Mouse (Mus musculus): ENCODE measurements at regions not wholly inside any gene's neighbourhood (a gene's known extent, or its start where the extent isn't known, plus 50 kb on each side); places are given as distances from the start of the nearest gene placed in this dataset.

- H3K27ac ChIP-seq (ENCODE audit: insufficient read depth, low read depth, low read length, poor library complexity, severe bottlenecking), result no peak overlapping the region
- H3K4me3 ChIP-seq (ENCODE audit: insufficient read depth in 1 of 2, low read depth in 1 of 2, low read length in 2 of 2, poor library complexity in 1 of 2, severe bottlenecking in 1 of 2), result no peak overlapping the region
- no peaks in the 10 kb centered on the region for H3K36me3 ChIP-seq (ENCODE audit: control insufficient read depth, insufficient read depth, low read length, poor library complexity, severe bottlenecking)
- no peak overlapping the region for H3K9ac ChIP-seq (ENCODE audit: insufficient read depth, low read depth, low read length, poor library complexity, severe bottlenecking)
- no peaks in the 10 kb centered on the region for H3K9me3 ChIP-seq (ENCODE audit: control insufficient read depth, insufficient read depth, low read depth, low read length)
- DNase-seq (ENCODE audit: low read depth, low spot score), result no peak
- in situ Hi-C loops (cut with MboI; ENCODE audit: low sequenced_read_pairs in 2 of 2, unreplicated experiment in 2 of 2), result no loop called here
- peaks cover 0 to 8% of the 10 kb centered on the region in 2 experiments; a peak in 2 of 4 replicates for H3K4me1 ChIP-seq (ENCODE audit: control insufficient read depth in 2 of 2, insufficient read depth in 2 of 2, low read length in 2 of 2, poor library complexity in 1 of 2)
- no peak for TF ChIP-seq MAFK (IDR thresholded peaks at IDR 0.05; ENCODE audit: insufficient read depth, low read depth, low read length)
- no peak for TF ChIP-seq HCFC1 (IDR thresholded peaks at IDR 0.05; ENCODE audit: borderline replicate concordance, insufficient read depth, low read length)
- no peak for TF ChIP-seq ZC3H11A (IDR thresholded peaks at IDR 0.05; ENCODE audit: borderline replicate concordance, low read depth, low read length)
- no peak for TF ChIP-seq ZNF384 (IDR thresholded peaks at IDR 0.05; ENCODE audit: low read depth, low read length)
These were observed 119.1 kb upstream of the Top1 start for GRCm38 (mm10) chr2:160526377-160527125.

- Histone ChIP-seq H3K27ac (ENCODE audit: insufficient read depth, low read depth, low read length, poor library complexity, severe bottlenecking) (no peak overlapping the region), H3K4me1 (ENCODE audit: control insufficient read depth in 2 of 2, insufficient read depth in 2 of 2, low read length in 2 of 2, poor library complexity in 1 of 2) (peaks cover 0 to 8% of the 10 kb centered on the region in 2 experiments; a peak in 2 of 4 replicates), H3K4me3 (ENCODE audit: insufficient read depth in 1 of 2, low read depth in 1 of 2, low read length in 2 of 2, poor library complexity in 1 of 2, severe bottlenecking in 1 of 2) (no peak overlapping the region), H3K36me3 (ENCODE audit: control insufficient read depth, insufficient read depth, low read length, poor library complexity, severe bottlenecking) (no peaks in the 10 kb centered on the region), H3K9ac (ENCODE audit: insufficient read depth, low read depth, low read length, poor library complexity, severe bottlenecking) (no peak overlapping the region), H3K9me3 (ENCODE audit: control insufficient read depth, insufficient read depth, low read depth, low read length) (no peaks in the 10 kb centered on the region)
- no peak for DNase-seq (ENCODE audit: low read depth, low spot score)
- TF ChIP-seq MAFK (IDR thresholded peaks at IDR 0.05; ENCODE audit: insufficient read depth, low read depth, low read length) (no peak), CHD2 (IDR thresholded peaks at IDR 0.05; ENCODE audit: low read depth, low read length) (no peak), HCFC1 (IDR thresholded peaks at IDR 0.05; ENCODE audit: borderline replicate concordance, insufficient read depth, low read length) (no peak), ZC3H11A (IDR thresholded peaks at IDR 0.05; ENCODE audit: borderline replicate concordance, low read depth, low read length) (no peak)
- in situ Hi-C loops (cut with MboI; ENCODE audit: low sequenced_read_pairs in 2 of 2, unreplicated experiment in 2 of 2), result no loop called here
These were observed 116.4 kb upstream of the Top1 start for GRCm38 (mm10) chr2:160529306-160529705.

- no peak for DNase-seq (ENCODE audit: low read depth, low spot score)
- Histone ChIP-seq H3K9ac (ENCODE audit: insufficient read depth, low read depth, low read length, poor library complexity, severe bottlenecking) (no peak overlapping the region), H3K36me3 (ENCODE audit: control insufficient read depth, insufficient read depth, low read length, poor library complexity, severe bottlenecking) (no peaks in the 10 kb centered on the region), H3K4me3 (ENCODE audit: insufficient read depth in 1 of 2, low read depth in 1 of 2, low read length in 2 of 2, poor library complexity in 1 of 2, severe bottlenecking in 1 of 2) (no peak overlapping the region), H3K4me1 (ENCODE audit: control insufficient read depth in 2 of 2, insufficient read depth in 2 of 2, low read length in 2 of 2, poor library complexity in 1 of 2) (peaks cover 0 to 8% of the 10 kb centered on the region in 2 experiments; a peak in 2 of 4 replicates), H3K9me3 (ENCODE audit: control insufficient read depth, insufficient read depth, low read depth, low read length) (no peaks in the 10 kb centered on the region), H3K27ac (ENCODE audit: insufficient read depth, low read depth, low read length, poor library complexity, severe bottlenecking) (no peak overlapping the region)
- in situ Hi-C loops (cut with MboI; ENCODE audit: low sequenced_read_pairs in 2 of 2, unreplicated experiment in 2 of 2), result no loop called here
- TF ChIP-seq MAFK (IDR thresholded peaks at IDR 0.05; ENCODE audit: insufficient read depth, low read depth, low read length) (no peak), HCFC1 (IDR thresholded peaks at IDR 0.05; ENCODE audit: borderline replicate concordance, insufficient read depth, low read length) (no peak), ZNF384 (IDR thresholded peaks at IDR 0.05; ENCODE audit: low read depth, low read length) (no peak), ZC3H11A (IDR thresholded peaks at IDR 0.05; ENCODE audit: borderline replicate concordance, low read depth, low read length) (no peak), CHD2 (IDR thresholded peaks at IDR 0.05; ENCODE audit: low read depth, low read length) (no peak)
These were observed 115.3 kb upstream of the Top1 start for GRCm38 (mm10) chr2:160530377-160530776.

GRCm38 (mm10) chr2:160537319-160537719 lies 108.4 kb upstream of the Top1 start:
- in situ Hi-C loops (cut with MboI; ENCODE audit: low sequenced_read_pairs in 2 of 2, unreplicated experiment in 2 of 2), result no loop called here
- Histone ChIP-seq H3K9me3 (ENCODE audit: control insufficient read depth, insufficient read depth, low read depth, low read length) (no peaks in the 10 kb centered on the region), H3K27ac (ENCODE audit: insufficient read depth, low read depth, low read length, poor library complexity, severe bottlenecking) (no peak overlapping the region), H3K4me1 (ENCODE audit: control insufficient read depth in 2 of 2, insufficient read depth in 2 of 2, low read length in 2 of 2, poor library complexity in 1 of 2) (no peaks in the 10 kb centered on the region), H3K36me3 (ENCODE audit: control insufficient read depth, insufficient read depth, low read length, poor library complexity, severe bottlenecking) (no peaks in the 10 kb centered on the region), H3K9ac (ENCODE audit: insufficient read depth, low read depth, low read length, poor library complexity, severe bottlenecking) (no peak overlapping the region), H3K4me3 (ENCODE audit: insufficient read depth in 1 of 2, low read depth in 1 of 2, low read length in 2 of 2, poor library complexity in 1 of 2, severe bottlenecking in 1 of 2) (no peak overlapping the region)
- DNase-seq (ENCODE audit: low read depth, low spot score), result no peak
- no peak for TF ChIP-seq CHD2 (IDR thresholded peaks at IDR 0.05; ENCODE audit: low read depth, low read length)
- TF ChIP-seq MAFK (IDR thresholded peaks at IDR 0.05; ENCODE audit: insufficient read depth, low read depth, low read length), result no peak
- no peak for TF ChIP-seq ZNF384 (IDR thresholded peaks at IDR 0.05; ENCODE audit: low read depth, low read length)
- TF ChIP-seq HCFC1 (IDR thresholded peaks at IDR 0.05; ENCODE audit: borderline replicate concordance, insufficient read depth, low read length), result no peak
- no peak for TF ChIP-seq ZC3H11A (IDR thresholded peaks at IDR 0.05; ENCODE audit: borderline replicate concordance, low read depth, low read length)
